ENCODE assay signal across 13 mouse cellular contexts in the genomic region with DNA sequence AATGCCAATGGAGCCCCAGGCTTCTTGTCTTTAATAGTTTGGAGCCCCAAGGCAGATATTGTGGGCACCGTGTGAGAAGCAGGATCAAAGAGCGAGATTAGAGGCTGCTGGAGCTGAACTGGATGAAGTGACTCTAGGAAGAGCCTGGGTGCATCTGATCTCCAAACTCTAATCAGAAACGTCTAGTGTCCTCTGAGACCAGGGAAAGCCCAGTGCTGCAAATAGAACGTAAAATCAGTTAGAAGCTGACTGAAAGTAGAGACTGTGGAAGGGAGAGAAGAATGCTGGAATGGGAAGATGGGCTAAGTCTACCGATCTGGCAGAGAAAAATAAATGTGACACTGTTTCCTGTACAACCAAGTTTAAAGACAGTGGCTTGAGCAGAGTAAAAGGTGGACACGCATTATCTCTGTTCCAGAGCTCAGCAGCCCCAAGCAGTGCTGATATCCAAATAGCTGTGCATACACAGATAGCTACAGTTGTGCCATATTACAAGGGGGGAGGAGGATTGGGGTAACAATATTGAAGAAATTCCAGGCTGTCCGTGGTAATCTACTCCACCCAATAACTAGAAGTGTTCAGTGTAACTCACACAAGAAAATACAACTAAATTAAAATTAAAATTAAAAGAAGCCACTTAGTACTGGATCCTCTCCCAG. TPM values are rescaled to one million over a fixed set of nuclear protein-coding genes. Genes with fewer than 3 reads are reported as not detected.
DNase-seq lines count a peak whose midpoint lies in the region; ATAC-seq lines count a peak whose summit lies in the region.
"Had no signal": no experiment of that assay in that cellular context is flagged by ENCODE, and none has a peak within 500 bp of the region (broad histone marks: within the 10 kb centered on the region; RNA-seq: fewer than 3 reads in every experiment).

No protein-coding gene starts in this region.

- H3K36me3 ChIP-seq in hindbrain, embryonic 12.5 days, result no peaks in the 10 kb centered on the region
- no peaks in the 10 kb centered on the region for H3K36me3 ChIP-seq in hindbrain, embryonic 16.5 days (ENCODE audit: control insufficient read depth, insufficient read depth, low read length)
- no peaks in the 10 kb centered on the region for H3K36me3 ChIP-seq in forebrain, embryonic 15.5 days
- H3K36me3 ChIP-seq: embryonic facial prominence, embryonic 12.5 days; limb, embryonic 15.5 days had no signal

- WGBS in hindbrain, embryonic 12.5 days, result 67% methylated on average over 7 of the region's 7 CpGs
- 61% methylated on average over 7 of the region's 7 CpGs for WGBS in hindbrain, embryonic 16.5 days
- 57% methylated on average over 7 of the region's 7 CpGs for WGBS in forebrain, embryonic 15.5 days

- no peak overlapping the region for H3K4me2 ChIP-seq in hindbrain, embryonic 12.5 days (replicated peaks)
- H3K4me2 ChIP-seq in hindbrain, embryonic 16.5 days (ENCODE audit: low read length), result no peak overlapping the region
- no peak overlapping the region for H3K4me2 ChIP-seq in forebrain, embryonic 15.5 days (replicated peaks)
- H3K4me2 ChIP-seq: embryonic facial prominence, embryonic 12.5 days; limb, embryonic 15.5 days had no signal

- H3K9ac ChIP-seq in hindbrain, embryonic 12.5 days, result peak overlapping the region; percentile 15; the same call in 1 of the 2 replicates
- H3K9ac ChIP-seq in hindbrain, embryonic 16.5 days (ENCODE audit: low read depth, low read length), result no peak overlapping the region
- peak overlapping the region; percentile 22; the same call in 1 of the 2 replicates for H3K9ac ChIP-seq in forebrain, embryonic 15.5 days (replicated peaks)
- H3K9ac ChIP-seq: embryonic facial prominence, embryonic 12.5 days; limb, embryonic 15.5 days had no signal

- H3K9me3 ChIP-seq in hindbrain, embryonic 12.5 days (replicated peaks), result no peaks in the 10 kb centered on the region
- H3K9me3 ChIP-seq in hindbrain, embryonic 16.5 days (ENCODE audit: control insufficient read depth, low read length), result no peaks in the 10 kb centered on the region
- H3K9me3 ChIP-seq in forebrain, embryonic 15.5 days, result no peaks in the 10 kb centered on the region
- H3K9me3 ChIP-seq: embryonic facial prominence, embryonic 12.5 days; limb, embryonic 15.5 days had no signal

- no peak for ATAC-seq in hindbrain, embryonic 12.5 days (ENCODE audit: low FRiP score)
- ATAC-seq in hindbrain, embryonic 16.5 days, result no peak
- ATAC-seq in forebrain, embryonic 15.5 days (replicated peaks), result no peak
- ATAC-seq in megakaryocyte-erythroid progenitor cell, adult 5-6 weeks (replicated peaks; ENCODE audit: low FRiP score, low TSS enrichment, poor library complexity, severe bottlenecking), result peak; percentile 83
- ATAC-seq in monocyte, adult 5-6 weeks (replicated peaks; ENCODE audit: insufficient number of reproducible peaks, low FRiP score, low TSS enrichment, poor library complexity, severe bottlenecking), result no peak

- H3K27me3 ChIP-seq in hindbrain, embryonic 12.5 days, result no peaks in the 10 kb centered on the region
- no peaks in the 10 kb centered on the region for H3K27me3 ChIP-seq in hindbrain, embryonic 16.5 days (replicated peaks; ENCODE audit: control insufficient read depth, insufficient read depth, low read length)
- H3K27me3 ChIP-seq in forebrain, embryonic 15.5 days, result no peaks in the 10 kb centered on the region
- H3K27me3 ChIP-seq: embryonic facial prominence, embryonic 12.5 days; limb, embryonic 15.5 days had no signal

- peaks cover 14% of the 10 kb centered on the region for H3K4me1 ChIP-seq in hindbrain, embryonic 12.5 days
- no peaks in the 10 kb centered on the region for H3K4me1 ChIP-seq in hindbrain, embryonic 16.5 days (ENCODE audit: control insufficient read depth, insufficient read depth, low read depth, low read length)
- H3K4me1 ChIP-seq in forebrain, embryonic 15.5 days, result peaks cover 19% of the 10 kb centered on the region
- H3K4me1 ChIP-seq: limb, embryonic 15.5 days had no signal

- H3K4me3 ChIP-seq in hindbrain, embryonic 12.5 days, result no peak overlapping the region
- no peak overlapping the region for H3K4me3 ChIP-seq in hindbrain, embryonic 16.5 days (ENCODE audit: low read length)
- H3K4me3 ChIP-seq in forebrain, embryonic 15.5 days, result no peak overlapping the region
- H3K4me3 ChIP-seq: embryonic facial prominence, embryonic 12.5 days; left cerebral cortex, adult 2 months; limb, embryonic 15.5 days had no signal

- H3K27ac ChIP-seq in hindbrain, embryonic 12.5 days, result 0 out of 2 replicates have a peak overlapping the region, but pooled peaks have one; percentile 17
- no peak overlapping the region for H3K27ac ChIP-seq in hindbrain, embryonic 16.5 days (ENCODE audit: low read depth, low read length)
- peak overlapping the region; percentile 34 for H3K27ac ChIP-seq in forebrain, embryonic 15.5 days (replicated peaks)
- H3K27ac ChIP-seq: embryonic facial prominence, embryonic 12.5 days; left cerebral cortex, adult 2 months; limb, embryonic 15.5 days had no signal

- peak; percentile 70 for DNase-seq in c-Kit-positive CD71-positive TER-119-negative erythroid progenitor cells, embryonic 14.5 days (ENCODE audit: low read depth)
- DNase-seq in cerebellum, adult 9-10 months, result no peak
- DNase-seq in embryo, embryonic 11 days, result no peak
- DNase-seq: cerebellum, adult 9-11 months; thymus, adult 18-20 months had no signal

RNA-seq across cellular contexts. Expression of a gene that starts 9.7 kb away (rescaled TPM):
- 28.5 and 35.7 TPM in 2 replicates for polyA plus RNA-seq in hindbrain, embryonic 12.5 days (2016; fragmentation: Nextera tagmentation; extraction: Ambion mirVana)
- polyA plus RNA-seq in hindbrain, embryonic 16.5 days (2015; fragmentation: Nextera tagmentation; extraction: Ambion mirVana), result 5.6 and 8.7 TPM in 2 replicates
- polyA plus RNA-seq in forebrain, embryonic 15.5 days (2015; fragmentation: Nextera tagmentation; extraction: Ambion mirVana), result 16.1 and 17.3 TPM in 2 replicates
- total RNA-seq in megakaryocyte-erythroid progenitor cell, adult 5-6 weeks (2014; fragmentation: Nextera tagmentation), result not detected in 2 replicates
- not detected in 2 replicates for total RNA-seq in megakaryocyte-erythroid progenitor cell, adult 5-6 weeks (2017)
- 0.38 to 0.97 TPM in 2 of 3 replicates, not detected in the other for total RNA-seq in monocyte, adult 5-6 weeks (2017)

RNA-seq across cellular contexts. Expression of a gene that starts 14.8 kb away (rescaled TPM):
- 28.4 and 29.9 TPM in 2 replicates for polyA plus RNA-seq in hindbrain, embryonic 12.5 days (2016; fragmentation: Nextera tagmentation; extraction: Ambion mirVana)
- polyA plus RNA-seq in hindbrain, embryonic 16.5 days (2015; fragmentation: Nextera tagmentation; extraction: Ambion mirVana), result 16.5 and 16.7 TPM in 2 replicates
- 20.7 and 23.6 TPM in 2 replicates for polyA plus RNA-seq in forebrain, embryonic 15.5 days (2015; fragmentation: Nextera tagmentation; extraction: Ambion mirVana)
- 13.7 and 21.5 TPM in 2 replicates for total RNA-seq in megakaryocyte-erythroid progenitor cell, adult 5-6 weeks (2014; fragmentation: Nextera tagmentation)
- 29.1 and 31.8 TPM in 2 replicates for total RNA-seq in megakaryocyte-erythroid progenitor cell, adult 5-6 weeks (2017)
- 52.9 to 67.6 TPM (median 55.5 TPM) in 3 replicates for total RNA-seq in monocyte, adult 5-6 weeks (2017)
